Mouse (Mus musculus) kidney, adult 18-20 months (tissue): ENCODE data around the gene Ttll11.

Source experiments
- DNase-seq: peaks from one replicate; pipeline ENCODE4 v3.0.0; 2021

Ttll11 gene

DNA sequence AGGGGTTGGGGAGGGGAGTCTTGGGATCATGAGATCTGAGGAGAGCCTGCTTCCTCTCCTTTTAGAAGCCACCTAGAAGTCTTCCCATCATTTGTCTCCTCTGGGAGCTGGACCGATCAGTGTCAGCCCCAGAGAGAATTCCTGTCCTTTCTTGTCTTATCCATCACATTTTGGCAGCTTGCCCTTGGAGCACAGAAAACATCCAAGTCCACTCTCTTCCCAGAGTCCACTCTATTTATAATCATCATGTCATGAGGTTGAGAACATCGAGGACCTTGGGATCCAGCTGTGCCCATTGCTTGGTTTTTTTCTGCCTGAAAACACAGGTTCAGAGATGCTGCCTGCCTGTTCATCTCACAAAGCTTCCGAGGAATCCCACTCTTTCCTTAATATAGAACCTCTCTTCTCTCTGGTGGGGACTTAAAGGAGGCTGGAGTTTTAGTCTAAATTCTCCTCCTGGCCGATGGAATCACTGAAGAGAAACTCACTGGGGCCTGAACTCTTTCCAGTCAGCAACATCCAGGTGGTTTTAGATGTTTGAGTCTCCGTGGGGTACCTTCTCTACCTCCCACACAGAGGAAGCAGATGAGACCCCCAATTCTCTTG is 163.6 kb downstream of the Ttll11 start:
- no peak for DNase-seq

DNA sequence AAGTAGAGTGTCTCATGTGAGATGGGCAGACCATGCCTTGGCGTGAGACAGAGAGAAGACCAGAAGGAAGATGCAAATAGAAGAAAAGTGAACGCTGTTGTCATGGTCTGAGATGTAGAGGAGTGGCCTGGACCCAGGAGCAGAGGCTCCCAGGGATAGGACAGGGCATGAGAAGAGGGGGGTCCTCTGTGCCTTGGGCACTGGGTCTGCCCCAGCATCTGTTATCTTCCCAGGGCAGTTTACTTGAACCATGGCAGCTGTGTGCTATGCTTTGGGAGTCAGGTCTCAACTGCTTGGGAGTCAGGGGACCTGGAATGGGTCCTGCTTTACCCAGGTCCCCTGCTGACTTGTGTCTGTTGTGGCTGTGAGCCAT is 167.2 kb downstream of the Ttll11 start:
- no peak for DNase-seq

- no peak for DNase-seq
These were observed 167.7 kb downstream of the Ttll11 start for GRCm38 (mm10) chr2:35811801-35812560.

DNA sequence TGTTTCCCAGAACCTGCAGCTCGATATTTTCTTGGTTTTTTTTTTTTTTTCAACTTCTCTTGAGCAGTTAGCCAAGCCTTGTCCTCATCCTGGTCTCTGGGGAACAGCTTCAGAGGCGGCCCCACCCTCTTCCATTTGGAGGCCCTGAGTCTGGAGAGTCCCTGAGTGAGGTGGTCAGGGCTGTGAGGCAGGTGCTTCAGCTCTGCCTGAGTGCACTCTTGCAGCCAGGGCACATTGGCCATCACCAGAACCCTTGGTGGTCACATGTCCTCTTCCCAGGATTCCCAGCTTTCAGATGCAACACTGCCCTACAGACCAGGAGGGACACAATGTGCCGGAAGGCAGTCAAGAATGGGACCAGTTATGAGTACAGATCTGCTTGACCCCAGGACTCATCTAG is 169.7 kb downstream of the Ttll11 start:
- DNase-seq: no peak

GRCm38 (mm10) chr2:35809141-35809540 is 170.6 kb downstream of the Ttll11 start:
- DNase-seq: no peak

DNA sequence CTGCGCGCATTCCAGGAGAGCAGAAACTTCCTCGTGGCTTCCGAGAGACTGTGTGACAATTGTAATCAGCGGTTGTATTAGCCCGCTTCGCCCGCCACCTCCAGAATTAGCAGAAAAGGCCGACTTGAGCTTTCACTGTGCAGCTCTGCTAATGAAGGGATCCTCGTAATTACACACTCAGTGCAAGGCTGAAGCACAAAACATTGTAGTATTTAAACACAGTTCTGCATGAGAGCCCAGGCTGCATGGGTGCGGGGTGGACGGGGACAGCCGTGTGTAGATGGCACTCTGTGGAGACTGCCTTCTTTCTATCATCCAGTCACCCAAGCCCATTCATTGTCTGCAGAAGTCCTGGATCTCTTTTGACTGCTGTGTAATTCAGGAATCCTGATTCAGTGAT is 173.8 kb downstream of the Ttll11 start:
- DNase-seq: no peak

DNA sequence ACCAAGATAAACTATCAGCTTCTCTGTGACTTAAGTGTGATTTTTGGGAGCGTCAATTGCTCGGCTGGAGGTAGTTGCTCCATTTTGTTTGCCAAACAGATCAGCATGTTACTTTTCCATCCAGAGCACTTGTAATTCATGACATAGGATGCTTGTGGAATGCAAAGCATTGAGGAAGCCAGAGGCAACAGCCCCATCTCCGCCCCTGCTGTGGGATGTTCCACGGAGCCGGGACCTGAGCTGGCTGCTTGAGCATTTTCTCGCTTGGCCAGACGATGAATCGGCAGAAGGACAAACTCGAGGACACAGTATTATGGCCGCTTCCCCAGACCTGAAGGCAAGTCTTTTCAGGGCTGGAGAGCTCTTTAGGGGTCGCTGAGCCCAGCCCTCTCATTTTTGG is 176.6 kb downstream of the Ttll11 start:
- DNase-seq: no peak

GRCm38 (mm10) chr2:35801759-35802158 is 178.0 kb downstream of the Ttll11 start:
- no peak for DNase-seq

- no peak for DNase-seq
These were observed 180.6 kb downstream of the Ttll11 start for GRCm38 (mm10) chr2:35799073-35799472.

DNA sequence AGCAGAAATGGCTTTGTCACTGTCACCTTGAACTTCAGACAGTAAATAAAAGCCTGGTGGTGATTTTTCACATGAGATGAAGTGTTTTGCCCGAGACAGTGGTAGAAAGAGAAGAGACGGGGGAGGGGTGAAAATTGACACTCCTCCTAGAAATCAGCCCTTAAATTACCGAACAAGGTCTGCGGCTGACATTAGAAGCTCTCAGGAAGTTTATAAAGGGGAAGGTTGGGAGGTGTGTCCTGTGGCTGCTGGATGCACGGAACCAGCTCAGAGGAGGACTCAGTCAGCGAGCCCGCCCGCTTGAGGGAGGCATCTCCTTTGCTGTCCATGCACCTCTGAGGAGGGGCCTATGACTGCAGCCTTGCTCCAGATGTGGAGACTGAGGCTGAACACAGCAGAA is 181.7 kb downstream of the Ttll11 start:
- DNase-seq: no peak

DNA sequence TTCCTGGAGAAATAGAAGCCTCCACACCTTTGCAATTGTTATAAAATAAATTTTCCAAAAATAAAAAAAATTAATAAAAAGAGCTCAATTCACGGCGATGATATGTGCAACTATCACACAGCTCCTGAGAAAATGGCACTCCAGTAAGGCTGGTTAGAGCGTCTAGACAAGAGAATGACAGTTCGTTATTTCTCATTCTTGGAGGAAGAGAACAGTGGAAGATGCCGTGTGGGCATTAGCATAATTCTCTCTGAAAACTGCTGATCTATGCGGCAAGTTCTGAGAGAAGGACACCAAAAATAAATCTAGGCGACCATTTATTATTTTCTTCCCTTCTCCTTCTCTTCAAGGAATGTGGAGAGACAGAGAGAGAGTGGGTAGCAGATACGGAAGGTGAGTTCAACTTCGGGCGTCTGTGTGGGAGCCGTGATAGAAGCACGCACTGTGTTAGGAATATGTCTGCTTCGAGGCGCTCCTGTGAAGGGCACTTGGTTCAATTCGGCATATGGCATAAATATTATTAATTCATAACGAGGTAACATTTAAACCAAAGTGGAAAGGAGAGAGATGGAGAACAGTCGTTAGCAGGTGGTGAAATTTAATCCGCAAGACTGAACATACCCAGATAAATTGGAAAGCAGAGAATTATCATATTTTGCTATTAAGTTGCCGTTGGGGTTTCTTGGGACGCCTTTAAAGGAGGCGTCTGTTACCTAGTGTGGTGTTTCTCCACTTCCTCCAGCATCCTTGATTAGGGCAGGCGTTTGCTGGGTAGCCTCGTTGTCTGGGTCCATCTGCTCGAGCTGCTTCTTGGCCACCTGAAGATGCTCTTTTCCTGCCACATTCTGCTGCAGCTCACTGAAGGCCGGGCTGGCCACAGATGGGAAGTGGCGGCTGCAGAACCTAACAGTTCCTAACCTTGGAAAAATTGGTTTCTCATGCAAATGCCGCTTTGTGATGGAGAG is 190.1 kb downstream of the Ttll11 start:
- no peak for DNase-seq

GRCm38 (mm10) chr2:35785877-35786276 is 193.8 kb downstream of the Ttll11 start:
- no peak for DNase-seq

GRCm38 (mm10) chr2:35783368-35783767 is 196.3 kb downstream of the Ttll11 start:
- no peak for DNase-seq

GRCm38 (mm10) chr2:35779266-35779665 is 200.4 kb downstream of the Ttll11 start:
- no peak for DNase-seq

GRCm38 (mm10) chr2:35776935-35777334 is 202.8 kb downstream of the Ttll11 start:
- no peak for DNase-seq

GRCm38 (mm10) chr2:35775651-35776055 is 204.1 kb downstream of the Ttll11 start:
- DNase-seq: no peak

DNA sequence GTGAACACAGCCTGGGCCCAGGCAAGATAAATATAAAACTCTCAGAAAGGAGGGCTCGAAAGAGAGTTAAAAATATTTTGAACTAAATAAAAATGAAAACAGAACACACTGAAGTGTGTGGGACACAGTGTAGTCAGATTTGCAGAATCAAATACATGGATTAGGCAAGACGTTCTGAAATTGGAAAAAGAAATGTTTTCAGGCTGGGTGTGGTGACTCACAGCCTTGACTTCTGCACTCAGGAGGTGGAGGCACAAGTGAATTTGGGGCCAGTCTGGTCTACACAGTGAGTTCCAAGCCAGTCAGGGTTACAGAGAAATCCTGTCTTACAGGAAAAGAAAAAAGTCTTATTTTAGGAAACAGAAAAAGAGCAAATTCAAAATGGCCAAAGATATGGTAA is 209.2 kb downstream of the Ttll11 start:
- DNase-seq: no peak

DNA sequence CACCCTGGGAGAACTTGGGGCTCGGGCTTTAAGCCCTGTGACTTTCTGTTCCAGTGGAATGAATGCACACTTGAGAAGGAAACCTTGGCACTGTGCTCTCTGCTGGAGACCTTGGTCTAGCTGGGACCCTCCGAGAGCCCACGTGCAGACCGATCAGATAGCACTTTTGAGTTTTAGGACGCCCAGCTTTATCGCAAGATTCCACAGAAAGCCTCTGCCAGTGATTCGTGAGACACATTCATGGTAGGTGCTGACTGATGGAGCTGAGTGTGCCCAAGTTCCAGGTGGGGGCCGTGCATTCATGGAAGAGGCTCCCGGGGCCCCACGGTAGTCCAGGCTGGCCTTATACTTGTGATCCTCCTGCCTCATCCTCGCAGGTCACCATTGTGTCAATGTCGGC is 210.3 kb downstream of the Ttll11 start:
- no peak for DNase-seq

GRCm38 (mm10) chr2:35768538-35769238 is 211.0 kb downstream of the Ttll11 start:
- no peak for DNase-seq

GRCm38 (mm10) chr2:35767834-35768537 is 211.7 kb downstream of the Ttll11 start:
- DNase-seq: peak; percentile 17

GRCm38 (mm10) chr2:35764328-35764727 is 215.4 kb downstream of the Ttll11 start:
- no peak for DNase-seq

GRCm38 (mm10) chr2:35763818-35764217 is 215.9 kb downstream of the Ttll11 start:
- no peak for DNase-seq
